Mouse (Mus musculus) limb, embryonic 12.5 days (tissue): Measurements from ENCODE around the gene Mthfr. TPM values are rescaled to one million over a fixed set of nuclear protein-coding genes. Genes with fewer than 3 reads are reported as not detected.

Experiments
- ATAC-seq: fragments of 200-750 bp; cut with Nextera tagmentation; 2 replicates; pipeline ENCODE4 v1.8.0; 2017; ENCODE audit warnings: low read depth, moderate TSS enrichment; ENCODE audit not compliant: insufficient number of reproducible peaks, insufficient read depth, low FRiP score, low TSS enrichment
- H3K27ac ChIP-seq: fragments of 300-500 bp; sonication (generic); 2 replicates; pipeline ENCODE4 v1.5.1; 2016; ENCODE audit warnings: mild to moderate bottlenecking, moderate library complexity
- H3K27me3 ChIP-seq: fragments of 300-500 bp; sonication (generic); 2 replicates; pipeline ENCODE4 v1.6.1; 2016; ENCODE audit warnings: mild to moderate bottlenecking, moderate library complexity
- H3K36me3 ChIP-seq: fragments of 300-500 bp; sonication (generic); 2 replicates; pipeline ENCODE4 v1.6.1; 2016; ENCODE audit warnings: mild to moderate bottlenecking, moderate library complexity
- H3K4me1 ChIP-seq: fragments of 300-500 bp; sonication (generic); replicated peaks from 2 replicates; pipeline ENCODE4 v1.6.1; 2016
- H3K4me2 ChIP-seq: fragments of 300-500 bp; sonication (generic); 2 replicates; pipeline ENCODE4 v1.6.1; 2016; ENCODE audit warnings: mild to moderate bottlenecking, moderate library complexity
- H3K4me3 ChIP-seq: fragments of 300-500 bp; sonication (generic); replicated peaks from 2 replicates; pipeline ENCODE4 v1.5.1; 2016; ENCODE audit warnings: mild to moderate bottlenecking
- H3K9ac ChIP-seq: fragments of 300-500 bp; sonication (generic); replicated peaks from 2 replicates; pipeline ENCODE4 v1.6.1; 2016; ENCODE audit warnings: mild to moderate bottlenecking, moderate library complexity
- H3K9me3 ChIP-seq: fragments of 300-500 bp; sonication (generic); 2 replicates; pipeline ENCODE4 v1.6.1; 2016; ENCODE audit warnings: mild to moderate bottlenecking, moderate library complexity
- WGBS: fragments of 180-500 bp; shearing (Covaris S2); methylation state at CpG from one replicate; pipeline ENCODE4 v1.1.7; 2016; 5-methylcytosine and 5-hydroxymethylcytosine counted together
- polyA plus RNA-seq: library from polyadenylated mRNA; unstranded; fragments of >200 nt; fragmentation: Nextera tagmentation; extraction: Ambion mirVana; gene quantifications from 2 replicates; pipeline ENCODE4 v1.2.1, GENCODE M21; 2016

Gene Mthfr
- polyA plus RNA-seq, 1 experiment from 2014 or later, result 27.3 TPM

GRCm38 (mm10) chr4:148015418-148015817 is 23.5 kb upstream of the Mthfr start:
- H3K4me1 ChIP-seq, result no peaks in the 10 kb centered on the region
- no peaks in the 10 kb centered on the region for H3K27me3 ChIP-seq
- H3K36me3 ChIP-seq, result peaks cover 100% of the 10 kb centered on the region
- H3K4me2 ChIP-seq, result no peak overlapping the region
- H3K27ac ChIP-seq, result no peak overlapping the region
- H3K9ac ChIP-seq, result no peak overlapping the region
- no peaks in the 10 kb centered on the region for H3K9me3 ChIP-seq
- no peak for ATAC-seq
- no peak overlapping the region for H3K4me3 ChIP-seq
- WGBS, result 81% methylated on average over 10 of the region's 10 CpGs

DNA sequence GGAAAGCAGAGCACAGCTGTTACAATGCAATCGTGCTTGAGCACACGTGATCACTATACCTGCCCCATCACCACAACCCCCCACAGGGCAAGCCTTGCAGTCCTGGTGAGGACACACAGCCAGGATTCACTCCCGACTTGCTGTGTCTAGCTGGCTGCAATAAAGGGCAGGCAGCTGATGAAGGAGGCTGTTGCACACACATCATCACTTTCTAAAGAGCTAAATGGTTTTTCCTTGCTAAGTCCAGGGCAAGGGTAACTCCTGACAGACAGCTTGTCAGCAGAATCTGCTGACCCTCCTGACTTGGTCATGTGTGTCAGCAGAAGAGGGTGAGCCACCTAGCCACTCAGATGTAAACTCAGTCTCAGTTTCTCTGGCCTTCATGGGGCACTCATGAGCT is 21.9 kb upstream of the Mthfr start:
- Histone ChIP-seq H3K27ac (no peak overlapping the region), H3K4me3 (no peak overlapping the region), H3K36me3 (peaks cover 100% of the 10 kb centered on the region), H3K4me2 (no peak overlapping the region), H3K9ac (no peak overlapping the region), H3K4me1 (no peaks in the 10 kb centered on the region), H3K27me3 (no peaks in the 10 kb centered on the region), H3K9me3 (no peaks in the 10 kb centered on the region)
- 73% methylated on average over 3 of the region's 3 CpGs for WGBS
- ATAC-seq, result no peak

GRCm38 (mm10) chr4:148018410-148018809 is 20.5 kb upstream of the Mthfr start:
- Histone ChIP-seq H3K9me3 (no peaks in the 10 kb centered on the region), H3K36me3 (peaks cover 100% of the 10 kb centered on the region), H3K4me1 (no peaks in the 10 kb centered on the region), H3K9ac (no peak overlapping the region), H3K4me2 (no peak overlapping the region), H3K27ac (peak overlapping the region; percentile 46; the same call in 1 of the 2 replicates), H3K4me3 (no peak overlapping the region), H3K27me3 (no peaks in the 10 kb centered on the region)
- WGBS, result 81% methylated on average over 2 of the region's 2 CpGs
- no peak for ATAC-seq

- no peaks in the 10 kb centered on the region for H3K27me3 ChIP-seq
- no peaks in the 10 kb centered on the region for H3K9me3 ChIP-seq
- peaks cover 96% of the 10 kb centered on the region for H3K36me3 ChIP-seq
- ATAC-seq, result no peak
- H3K4me3 ChIP-seq, result no peak overlapping the region
- 95% methylated on average over 3 of the region's 3 CpGs for WGBS
- H3K4me2 ChIP-seq, result no peak overlapping the region
- H3K4me1 ChIP-seq, result no peaks in the 10 kb centered on the region
- H3K9ac ChIP-seq, result no peak overlapping the region
- H3K27ac ChIP-seq, result no peak overlapping the region
Measured at GRCm38 (mm10) chr4:148024003-148024402, 14.9 kb upstream of the Mthfr start.

DNA sequence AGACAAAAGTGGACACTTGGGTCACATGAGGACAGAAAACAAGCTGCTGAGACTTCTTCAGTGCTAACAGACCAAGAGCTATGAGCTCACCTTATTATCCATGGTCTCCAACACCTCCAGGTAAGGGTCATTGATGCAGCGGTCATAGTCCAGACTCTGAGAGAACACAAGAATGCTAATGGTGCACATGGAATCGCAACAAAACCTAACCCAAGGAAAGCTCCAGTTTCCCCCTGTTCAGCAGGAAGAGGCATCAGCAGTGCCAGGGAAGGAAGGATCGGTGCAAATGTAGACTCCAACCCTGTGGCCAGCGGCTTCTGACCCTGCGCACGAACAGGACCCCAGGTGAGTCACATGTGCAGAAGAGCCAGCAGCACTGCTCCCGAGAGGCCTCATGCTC is 9.6 kb upstream of the Mthfr start:
- WGBS, result 92% methylated on average over 7 of the region's 7 CpGs
- no peak overlapping the region for H3K27ac ChIP-seq
- peaks cover 82% of the 10 kb centered on the region for H3K36me3 ChIP-seq
- H3K27me3 ChIP-seq, result no peaks in the 10 kb centered on the region
- H3K9ac ChIP-seq, result no peak overlapping the region
- H3K4me2 ChIP-seq, result no peak overlapping the region
- no peak for ATAC-seq
- no peak overlapping the region for H3K4me3 ChIP-seq
- H3K9me3 ChIP-seq, result no peaks in the 10 kb centered on the region
- H3K4me1 ChIP-seq, result no peaks in the 10 kb centered on the region

GRCm38 (mm10) chr4:148030506-148030905 is 8.4 kb upstream of the Mthfr start:
- H3K4me3 ChIP-seq, result no peak overlapping the region
- peaks cover 80% of the 10 kb centered on the region for H3K36me3 ChIP-seq
- no peak overlapping the region for H3K27ac ChIP-seq
- 89% methylated on average over 5 of the region's 5 CpGs for WGBS
- no peaks in the 10 kb centered on the region for H3K9me3 ChIP-seq
- H3K4me2 ChIP-seq, result no peak overlapping the region
- ATAC-seq, result no peak
- H3K9ac ChIP-seq, result no peak overlapping the region
- H3K27me3 ChIP-seq, result no peaks in the 10 kb centered on the region
- H3K4me1 ChIP-seq, result no peaks in the 10 kb centered on the region

DNA sequence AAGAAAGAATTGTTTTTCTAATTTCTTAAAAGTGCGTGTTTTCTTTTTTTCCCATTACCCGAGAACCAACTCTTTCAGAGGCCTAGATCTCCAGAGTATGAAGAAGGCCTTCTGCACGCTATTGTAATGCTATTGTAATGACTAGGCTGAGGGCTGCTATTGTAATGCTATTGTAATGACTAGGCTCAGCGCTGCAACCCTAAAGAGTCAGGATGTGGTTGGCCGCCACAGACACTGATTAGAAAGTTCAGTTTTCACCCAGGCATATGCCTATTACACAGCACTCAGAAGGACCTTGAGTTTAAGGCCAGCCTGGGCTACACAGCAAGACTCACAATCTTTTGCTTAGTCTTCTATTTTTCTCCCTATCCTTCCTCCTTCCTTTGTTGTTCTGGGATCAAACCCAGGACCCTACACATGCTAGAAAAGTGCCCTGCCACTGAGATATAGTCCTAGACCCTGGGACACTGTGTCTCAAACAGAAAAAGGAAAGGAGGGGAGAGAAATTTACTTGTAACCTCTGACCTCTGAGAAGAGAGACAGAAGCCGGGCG is 4.9 kb upstream of the Mthfr start:
- Histone ChIP-seq H3K9ac (no peak overlapping the region), H3K9me3 (no peaks in the 10 kb centered on the region), H3K27ac (no peak overlapping the region), H3K36me3 (peaks cover 61% of the 10 kb centered on the region), H3K4me1 (peaks cover 11% of the 10 kb centered on the region), H3K4me2 (no peak overlapping the region), H3K27me3 (no peaks in the 10 kb centered on the region), H3K4me3 (no peak overlapping the region)
- WGBS, result 84% methylated on average over 7 of the region's 7 CpGs
- no peak for ATAC-seq

DNA sequence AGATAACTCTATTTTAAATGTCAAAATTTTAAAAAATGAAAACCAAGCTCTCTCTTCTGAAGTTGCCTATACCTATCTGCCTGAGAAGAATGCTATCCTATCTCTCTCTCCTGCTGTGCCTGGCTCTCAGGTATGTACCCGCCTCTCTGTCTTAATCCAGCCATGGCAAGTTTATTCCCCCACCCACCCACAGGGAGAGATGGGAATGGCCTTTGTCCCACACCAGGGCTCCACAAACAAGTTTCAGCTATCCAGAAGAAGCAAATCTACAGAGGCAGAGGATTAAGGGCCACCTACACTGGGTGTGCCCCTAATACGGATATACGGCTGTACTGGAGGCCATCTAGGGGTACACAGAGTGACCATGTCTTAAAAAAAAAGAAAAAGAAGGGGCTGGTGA is 3.4 kb upstream of the Mthfr start:
- Histone ChIP-seq H3K27ac (no peak overlapping the region), H3K4me2 (no peak overlapping the region), H3K9ac (no peak overlapping the region), H3K27me3 (no peaks in the 10 kb centered on the region), H3K36me3 (peaks cover 51% of the 10 kb centered on the region), H3K9me3 (no peaks in the 10 kb centered on the region), H3K4me1 (peaks cover 24% of the 10 kb centered on the region), H3K4me3 (no peak overlapping the region)
- 86% methylated on average over 3 of the region's 3 CpGs for WGBS
- ATAC-seq, result no peak

DNA sequence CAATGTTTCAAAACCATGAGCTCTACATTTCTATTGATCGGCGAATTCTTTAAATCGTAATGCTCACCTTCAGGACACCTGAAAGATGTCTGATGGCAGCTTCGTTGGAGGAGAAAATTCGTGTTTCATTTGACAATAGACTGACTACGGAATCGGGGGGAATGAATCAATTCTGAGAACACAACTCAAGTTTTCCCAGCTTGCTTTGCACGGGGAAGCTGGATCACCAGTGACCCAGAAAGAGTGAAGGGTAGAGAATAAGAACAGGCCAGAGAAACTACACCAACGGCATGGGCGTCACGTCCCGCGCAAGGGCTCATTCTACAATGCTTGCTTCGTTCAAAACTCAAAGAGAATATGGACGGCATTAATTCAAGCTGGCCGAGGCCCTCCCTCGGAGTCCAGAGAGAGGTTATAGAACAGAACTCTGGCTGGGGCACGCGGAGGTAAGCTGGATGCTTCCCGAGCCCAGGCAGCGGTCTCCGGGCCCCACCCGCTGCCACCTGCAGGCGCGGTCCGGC is 738 bp upstream of the Mthfr start:
- H3K4me1 ChIP-seq, result peaks cover 42% of the 10 kb centered on the region
- no peaks in the 10 kb centered on the region for H3K9me3 ChIP-seq
- peak overlapping the region; percentile 77 for H3K9ac ChIP-seq
- no peaks in the 10 kb centered on the region for H3K27me3 ChIP-seq
- H3K4me3 ChIP-seq, result peak overlapping the region; percentile 78
- peak overlapping the region; percentile 72; the same call in 1 of the 2 replicates for H3K27ac ChIP-seq
- 9% methylated on average over 26 of the region's 26 CpGs for WGBS
- H3K36me3 ChIP-seq, result peaks cover 35% of the 10 kb centered on the region
- H3K4me2 ChIP-seq, result peak overlapping the region; percentile 84
- ATAC-seq, result no peak

DNA sequence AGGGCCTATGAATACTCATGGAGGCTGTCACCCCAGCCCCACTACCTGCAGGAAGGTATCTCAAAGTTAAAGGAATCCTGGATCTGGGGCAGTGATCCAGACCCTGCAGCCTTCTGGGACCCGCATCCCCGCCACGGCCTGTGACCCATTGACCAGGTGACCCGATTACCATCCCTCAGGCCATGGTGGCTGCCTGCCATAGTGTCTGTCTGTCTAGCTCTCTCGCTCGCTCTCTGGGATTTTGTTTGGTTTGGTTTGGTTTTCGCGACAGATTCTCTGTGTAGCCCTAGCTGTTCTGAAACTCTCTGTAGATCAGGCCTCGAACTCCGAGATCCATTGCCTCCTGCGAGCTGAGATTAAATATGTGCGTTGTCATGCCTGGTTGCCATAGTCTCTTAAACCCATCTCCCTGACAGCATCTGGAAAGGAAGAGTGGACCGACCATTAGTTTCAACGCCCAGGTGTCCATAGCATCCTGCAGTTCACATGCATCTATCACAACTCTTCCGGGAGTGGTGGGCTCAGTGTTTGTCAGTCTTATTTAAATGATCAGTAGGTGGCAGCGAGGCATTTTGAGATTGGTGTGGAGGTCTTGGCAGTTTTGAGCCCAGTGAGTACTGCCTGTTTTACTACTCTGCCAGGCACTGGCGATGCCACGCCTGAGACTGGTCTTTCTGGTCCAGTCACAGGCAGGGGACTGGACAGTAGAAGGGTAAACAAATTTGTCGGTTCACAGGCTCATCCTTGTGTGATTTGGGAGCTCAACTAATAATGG is 564 bp downstream of the Mthfr start:
- Histone ChIP-seq H3K4me1 (peaks cover 42% of the 10 kb centered on the region), H3K9me3 (no peaks in the 10 kb centered on the region), H3K9ac (peak overlapping the region; percentile 63), H3K36me3 (peaks cover 34% of the 10 kb centered on the region), H3K27me3 (no peaks in the 10 kb centered on the region), H3K4me2 (peak overlapping the region; percentile 84), H3K27ac (peak overlapping the region; percentile 86), H3K4me3 (peak overlapping the region; percentile 78)
- 24% methylated on average over 19 of the region's 19 CpGs for WGBS
- no peak for ATAC-seq

DNA sequence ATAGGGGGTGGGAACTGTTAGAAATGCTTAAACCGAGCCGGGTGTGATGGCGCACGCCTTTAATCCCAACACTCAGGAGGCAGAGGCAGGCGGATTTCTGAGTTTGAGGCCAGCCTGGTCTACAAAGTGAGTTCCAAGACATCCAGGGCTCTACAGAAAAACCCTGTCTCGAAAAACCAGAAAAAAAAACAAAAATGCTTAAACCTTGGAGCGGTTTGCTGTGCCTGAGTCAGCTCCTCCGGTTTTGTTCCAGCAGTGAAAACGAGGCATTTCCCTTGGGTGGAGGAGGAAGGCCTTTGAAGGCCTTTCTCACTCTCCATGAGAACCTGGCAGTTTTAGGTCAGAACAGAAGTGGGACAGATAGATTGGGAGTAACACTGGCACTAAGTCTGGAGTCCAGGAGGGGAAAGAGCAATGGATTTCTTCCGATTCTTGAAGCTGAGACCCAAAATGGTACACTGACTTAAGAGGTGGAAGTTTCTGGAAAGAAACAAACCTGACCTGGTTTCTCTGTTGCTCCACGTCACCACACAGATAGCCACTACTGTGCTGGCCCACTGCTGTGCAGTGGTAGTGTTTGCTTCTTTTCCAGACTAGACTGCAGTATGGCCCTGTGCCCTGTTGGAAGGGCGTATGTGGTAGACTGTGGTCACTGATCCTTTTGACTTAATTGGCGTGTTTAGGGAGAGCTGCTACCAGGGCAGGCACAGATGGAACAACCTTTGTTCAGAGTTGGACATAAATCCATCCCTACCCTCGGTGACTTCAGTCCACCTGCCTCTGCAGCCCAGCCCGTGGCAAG is 1.4 kb downstream of the Mthfr start:
- 65% methylated on average over 15 of the region's 15 CpGs for WGBS
- H3K36me3 ChIP-seq, result peaks cover 35% of the 10 kb centered on the region

More for the DNA sequence above, 1.4 kb downstream of the Mthfr start:
- H3K9me3 ChIP-seq, result no peaks in the 10 kb centered on the region
- no peak for ATAC-seq
- H3K9ac ChIP-seq, result peak overlapping the region; percentile 65; the same call in 1 of the 2 replicates
- H3K4me2 ChIP-seq, result peak overlapping the region; percentile 84
- no peaks in the 10 kb centered on the region for H3K27me3 ChIP-seq
- peak overlapping the region; percentile 86 for H3K27ac ChIP-seq
- peaks cover 42% of the 10 kb centered on the region for H3K4me1 ChIP-seq
- peak overlapping the region; percentile 78 for H3K4me3 ChIP-seq
